8 mouse cellular contexts compared by ENCODE assay signal in genomic region chr7:118855171-118855876, GRCm38 (mm10). TPM values are rescaled to one million over a fixed set of nuclear protein-coding genes. Genes with fewer than 3 reads are reported as not detected.
DNase-seq lines count a peak whose midpoint lies in the region; ATAC-seq and TF ChIP-seq lines count a peak whose summit lies in the region.

TSS of gene Iqck (plus strand) at chr7:118855752.

- DNase-seq in T-cell, adult 2 months (ENCODE audit: low spot score), result peak; percentile 91
- peak; percentile 89 to 93 for DNase-seq in cerebellum, postnatal 36 days
- peak; percentile 92 for DNase-seq in gastrocnemius, adult 18-20 months (ENCODE audit: low spot score)
- DNase-seq in hindbrain, postnatal 0 days (ENCODE audit: low spot score), result peak; percentile 97
- DNase-seq in left cerebral cortex, adult 2 months (ENCODE audit: extremely low spot score in 1 of 2, low spot score in 2 of 2), result peak; percentile 91 to 92
- peak; percentile 94 to 95 for DNase-seq in right cerebral cortex, adult 2 months (ENCODE audit: low spot score in 2 of 2)
- peak; percentile 94 for DNase-seq in urinary bladder, postnatal 14 days (ENCODE audit: low spot score)

- H3K9me3 ChIP-seq in hindbrain, postnatal 0 days (ENCODE audit: low read length), result no peaks in the 10 kb centered on the region

- ATAC-seq in hindbrain, postnatal 0 days, result peak; percentile 98
- peak; percentile 94 for ATAC-seq in megakaryocyte, adult 5-6 weeks (ENCODE audit: poor library complexity, severe bottlenecking)

- under 1% methylated on average over 57 of the region's 57 CpGs for WGBS in hindbrain, postnatal 0 days

- peak; percentile 27 for TF ChIP-seq CTCF in hindbrain, postnatal 0 days (IDR thresholded peaks at IDR 0.05; ENCODE audit: low read depth)
- no peak for TF ChIP-seq CTCF in left cerebral cortex, adult 2 months (IDR thresholded peaks at IDR 0.05)

- peak within 1 kb of the TSS; percentile 76 for H3K27ac ChIP-seq in hindbrain, postnatal 0 days
- H3K27ac ChIP-seq in left cerebral cortex, adult 2 months, result peak within 1 kb of the TSS; percentile 77

- peak within 1 kb of the TSS; percentile 95 for H3K4me2 ChIP-seq in hindbrain, postnatal 0 days (ENCODE audit: low read depth, low read length)

- H3K9ac ChIP-seq in hindbrain, postnatal 0 days (replicated peaks; ENCODE audit: low read length), result peak within 1 kb of the TSS; percentile 70

- peaks cover 13% of the 10 kb centered on the region; the same call in 1 of the 2 replicates for H3K4me1 ChIP-seq in hindbrain, postnatal 0 days (ENCODE audit: insufficient read depth, low read length)

- intact Hi-C loops in left cerebral cortex, adult 2 months (cut with DNase I), result loop anchor here (1.0 kb wide), 1 partner anchor 141 kb away; no protein-coding TSS in a partner anchor

- H3K4me3 ChIP-seq in hindbrain, postnatal 0 days (ENCODE audit: low read length), result peak within 1 kb of the TSS; percentile 82
- H3K4me3 ChIP-seq in left cerebral cortex, adult 2 months, result peak within 1 kb of the TSS; percentile 71

- peaks cover 18% of the 10 kb centered on the region; the same call in 1 of the 2 replicates for H3K36me3 ChIP-seq in hindbrain, postnatal 0 days (ENCODE audit: insufficient read depth, low read length)

- H3K27me3 ChIP-seq in hindbrain, postnatal 0 days (ENCODE audit: insufficient read depth, low read length), result no peaks in the 10 kb centered on the region

RNA-seq across cellular contexts. Expression of gene Iqck, which starts in this region (rescaled TPM):
- total RNA-seq in gastrocnemius, adult 18-20 months (2021), result under 1 TPM; 0.14 to 0.24 TPM
- 4.6 and 4.8 TPM in 2 replicates for total RNA-seq in hindbrain, postnatal 0 days (2014; rRNA removed)
- 4.4 and 4.9 TPM in 2 replicates for polyA plus RNA-seq in hindbrain, postnatal 0 days (2015; fragmentation: Nextera tagmentation; extraction: Ambion mirVana)
- total RNA-seq in left cerebral cortex, adult 2 months (2021), result 1 to 10 TPM; 3.7 to 4.3 TPM
- total RNA-seq in megakaryocyte, adult 5-6 weeks (2015), result 0.48 TPM in 1 of 2 replicates, not detected in the other
- total RNA-seq in megakaryocyte, adult 5-6 weeks (2017), result 0.40 TPM in 1 of 2 replicates, not detected in the other

Comparison
In these comparisons a context has a peak if more than half of its experiments do, and no peak if none do; other contexts are left out.
1. Peak in every context shown above with its lines: DNase-seq, ATAC-seq, H3K4me3 ChIP-seq and H3K27ac ChIP-seq.
2. Peak in DNase-seq in gastrocnemius, adult 18-20 months; RNA of the gene not detected or under 1 TPM.
3. Peak in ATAC-seq in megakaryocyte, adult 5-6 weeks; RNA of the gene not detected or under 1 TPM.